Mouse (Mus musculus) embryonic facial prominence, embryonic 15.5 days (tissue): ENCODE results near the gene Samd8. TPM values are rescaled to one million over a fixed set of nuclear protein-coding genes. Genes with fewer than 3 reads are reported as not detected.

Experiments
- ATAC-seq: fragments of 200-750 bp; cut with Nextera tagmentation; 2 replicates; pipeline ENCODE4 v1.8.0; 2017; ENCODE audit warnings: low read depth, moderate TSS enrichment; ENCODE audit not compliant: insufficient number of reproducible peaks, low FRiP score, low TSS enrichment
- H3K27ac ChIP-seq: fragments of 300-500 bp; sonication (generic); replicated peaks from 2 replicates; pipeline ENCODE4 v1.5.1; 2015; ENCODE audit warnings: mild to moderate bottlenecking, inconsistent platforms
- H3K27me3 ChIP-seq: fragments of 300-500 bp; sonication (generic); 2 replicates; pipeline ENCODE4 v1.6.1; 2015; ENCODE audit warnings: inconsistent platforms
- H3K36me3 ChIP-seq: fragments of 300-500 bp; sonication (generic); 2 replicates; pipeline ENCODE4 v1.6.1; 2015; ENCODE audit warnings: mild to moderate bottlenecking, inconsistent platforms
- H3K4me1 ChIP-seq: fragments of 300-500 bp; sonication (generic); 2 replicates; pipeline ENCODE4 v1.6.1; 2015; ENCODE audit warnings: inconsistent platforms
- H3K4me2 ChIP-seq: fragments of 300-500 bp; sonication (generic); replicated peaks from 2 replicates; pipeline ENCODE4 v1.6.1; 2015; ENCODE audit warnings: mild to moderate bottlenecking, inconsistent platforms
- H3K4me3 ChIP-seq: fragments of 300-500 bp; sonication (generic); replicated peaks from 2 replicates; pipeline ENCODE4 v1.5.1; 2015; ENCODE audit warnings: mild to moderate bottlenecking, inconsistent platforms
- H3K9ac ChIP-seq: fragments of 300-500 bp; sonication (generic); 2 replicates; pipeline ENCODE4 v1.6.1; 2015; ENCODE audit warnings: inconsistent platforms
- H3K9me3 ChIP-seq: fragments of 300-500 bp; sonication (generic); replicated peaks from 2 replicates; pipeline ENCODE4 v1.6.1; 2016; ENCODE audit warnings: inconsistent platforms
- WGBS: fragments of 180-500 bp; shearing (Covaris S2); methylation state at CpG from one replicate; pipeline ENCODE4 v1.1.7; 2015; 5-methylcytosine and 5-hydroxymethylcytosine counted together
- polyA plus RNA-seq: library from polyadenylated mRNA; unstranded; fragments of >200 nt; fragmentation: Nextera tagmentation; extraction: Ambion mirVana; gene quantifications from 2 replicates; pipeline ENCODE4 v1.2.1, GENCODE M21; 2015

Samd8 gene
- polyA plus RNA-seq, 1 experiment from 2014 or later = 11.8 TPM

- no peak for ATAC-seq
- peak overlapping the region; percentile 72 for H3K4me3 ChIP-seq
- H3K27ac ChIP-seq = peak overlapping the region; percentile 96
- H3K9me3 ChIP-seq = no peaks in the 10 kb centered on the region
- under 1% methylated on average over 28 of the region's 28 CpGs for WGBS
- H3K9ac ChIP-seq = peak overlapping the region; percentile 91
- peaks cover 22% of the 10 kb centered on the region for H3K36me3 ChIP-seq
- H3K4me1 ChIP-seq = peaks cover 29% of the 10 kb centered on the region
- no peaks in the 10 kb centered on the region for H3K27me3 ChIP-seq
- H3K4me2 ChIP-seq = peak overlapping the region; percentile 77
These were observed 81.6 kb downstream of the Samd8 start for GRCm38 (mm10) chr14:21831830-21832403.

DNA sequence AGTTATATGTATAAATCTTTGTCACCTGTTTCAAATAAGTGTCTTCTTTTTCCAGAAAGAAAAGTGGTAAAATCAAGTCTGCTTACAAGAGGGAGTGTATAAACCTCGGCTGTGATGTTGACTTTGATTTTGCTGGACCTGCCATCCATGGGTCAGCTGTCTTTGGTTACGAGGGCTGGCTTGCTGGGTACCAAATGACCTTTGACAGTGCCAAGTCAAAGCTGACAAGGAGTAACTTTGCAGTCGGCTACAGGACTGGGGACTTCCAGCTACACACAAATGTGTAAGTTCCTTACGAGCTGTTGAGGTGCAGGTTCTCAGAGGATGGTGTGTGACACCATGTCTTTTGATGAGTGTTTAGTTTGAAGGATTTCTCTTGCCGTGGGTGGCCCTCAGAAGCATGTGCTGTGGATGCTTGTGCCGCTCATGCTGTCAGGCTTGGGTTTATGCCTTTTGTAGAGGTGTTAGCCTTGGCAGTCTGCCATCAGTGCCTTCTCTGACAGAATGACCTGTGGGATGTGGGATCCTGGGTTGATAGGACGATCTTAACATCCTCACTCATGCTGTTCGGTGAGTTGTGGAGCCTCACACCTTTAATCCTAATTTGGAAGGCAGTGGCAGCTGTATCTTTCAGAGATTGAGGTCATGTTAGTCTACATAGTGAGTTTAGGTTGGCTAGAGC, 88.1 kb downstream of the Samd8 start:
- H3K4me1 ChIP-seq = peaks cover 8% of the 10 kb centered on the region; the same call in 1 of the 2 replicates
- no peaks in the 10 kb centered on the region for H3K27me3 ChIP-seq
- H3K27ac ChIP-seq = no peak overlapping the region
- 78% methylated on average over 8 of the region's 8 CpGs for WGBS
- no peak overlapping the region for H3K4me3 ChIP-seq
- no peaks in the 10 kb centered on the region for H3K9me3 ChIP-seq
- no peak overlapping the region for H3K9ac ChIP-seq
- H3K36me3 ChIP-seq = peaks cover 87% of the 10 kb centered on the region
- ATAC-seq = no peak
- no peak overlapping the region for H3K4me2 ChIP-seq

- peaks cover 97% of the 10 kb centered on the region for H3K36me3 ChIP-seq
- H3K27me3 ChIP-seq = no peaks in the 10 kb centered on the region
- no peak overlapping the region for H3K4me3 ChIP-seq
- WGBS = 89% methylated on average over 5 of the region's 5 CpGs
- ATAC-seq = no peak
- H3K9me3 ChIP-seq = no peaks in the 10 kb centered on the region
- peaks cover 3% of the 10 kb centered on the region for H3K4me1 ChIP-seq
- no peak overlapping the region for H3K9ac ChIP-seq
- H3K4me2 ChIP-seq = no peak overlapping the region
- no peak overlapping the region for H3K27ac ChIP-seq
These were observed 91.7 kb downstream of the Samd8 start for GRCm38 (mm10) chr14:21841819-21842592.

DNA sequence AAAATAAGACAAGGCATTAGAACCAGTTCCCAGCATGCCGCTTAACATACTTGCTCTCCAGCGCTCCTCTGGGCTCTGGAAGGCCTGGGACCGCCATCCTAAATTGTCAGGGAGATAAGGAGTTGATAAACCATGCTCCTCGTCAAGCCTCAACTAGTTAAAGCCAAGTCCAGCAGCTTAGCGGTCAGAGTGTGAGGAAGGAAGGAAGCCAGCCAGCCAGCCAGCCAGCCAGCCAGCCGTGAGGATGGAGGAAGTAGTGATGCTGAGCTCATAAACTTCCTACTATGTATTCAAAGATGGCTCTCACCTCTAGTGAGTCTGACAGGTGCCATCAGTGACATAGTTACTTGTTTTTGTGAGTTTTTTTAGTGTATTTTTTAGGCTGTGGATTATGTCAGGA, 92.9 kb downstream of the Samd8 start:
- Histone ChIP-seq H3K4me2 (no peak overlapping the region), H3K9me3 (no peaks in the 10 kb centered on the region), H3K27ac (no peak overlapping the region), H3K4me1 (peaks cover 16% of the 10 kb centered on the region), H3K9ac (no peak overlapping the region), H3K36me3 (peaks cover 85% of the 10 kb centered on the region), H3K27me3 (no peaks in the 10 kb centered on the region), H3K4me3 (no peak overlapping the region)
- 81% methylated on average over 6 of the region's 6 CpGs for WGBS
- ATAC-seq = no peak

DNA sequence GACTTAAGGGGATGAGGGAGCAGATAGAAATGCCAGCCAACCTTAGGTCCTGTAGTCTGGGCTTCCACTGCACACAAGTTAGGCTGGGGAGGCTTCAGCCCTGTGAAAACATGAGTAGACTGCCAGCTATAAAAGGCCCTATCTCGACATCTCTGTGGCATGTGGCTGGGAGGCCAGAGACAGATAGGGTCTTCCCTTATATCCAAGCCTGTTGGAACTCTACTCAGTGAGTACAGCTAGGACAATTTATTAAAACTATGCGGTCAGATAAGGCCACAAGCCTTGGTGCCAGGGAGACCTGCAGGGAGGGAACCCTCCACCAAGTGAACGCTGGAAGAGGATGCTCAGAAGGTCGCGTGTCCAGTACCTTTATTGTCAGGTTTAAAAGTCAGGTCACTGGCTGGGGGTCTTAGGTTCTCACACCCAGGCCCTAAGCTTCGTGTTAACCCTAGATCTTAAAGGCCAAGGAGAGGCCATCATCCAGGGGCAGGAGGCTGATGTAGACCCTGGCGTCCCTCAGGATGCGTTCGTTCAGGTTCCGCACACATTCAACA, 96.6 kb downstream of the Samd8 start:
- Histone ChIP-seq H3K27me3 (no peaks in the 10 kb centered on the region), H3K9me3 (no peaks in the 10 kb centered on the region), H3K27ac (peak overlapping the region; percentile 17), H3K4me2 (peak overlapping the region; percentile 98), H3K4me3 (peak overlapping the region; percentile 79), H3K4me1 (peaks cover 28% of the 10 kb centered on the region), H3K36me3 (peaks cover 48% of the 10 kb centered on the region), H3K9ac (no peak overlapping the region)
- ATAC-seq = no peak
- WGBS = 25% methylated on average over 10 of the region's 10 CpGs

DNA sequence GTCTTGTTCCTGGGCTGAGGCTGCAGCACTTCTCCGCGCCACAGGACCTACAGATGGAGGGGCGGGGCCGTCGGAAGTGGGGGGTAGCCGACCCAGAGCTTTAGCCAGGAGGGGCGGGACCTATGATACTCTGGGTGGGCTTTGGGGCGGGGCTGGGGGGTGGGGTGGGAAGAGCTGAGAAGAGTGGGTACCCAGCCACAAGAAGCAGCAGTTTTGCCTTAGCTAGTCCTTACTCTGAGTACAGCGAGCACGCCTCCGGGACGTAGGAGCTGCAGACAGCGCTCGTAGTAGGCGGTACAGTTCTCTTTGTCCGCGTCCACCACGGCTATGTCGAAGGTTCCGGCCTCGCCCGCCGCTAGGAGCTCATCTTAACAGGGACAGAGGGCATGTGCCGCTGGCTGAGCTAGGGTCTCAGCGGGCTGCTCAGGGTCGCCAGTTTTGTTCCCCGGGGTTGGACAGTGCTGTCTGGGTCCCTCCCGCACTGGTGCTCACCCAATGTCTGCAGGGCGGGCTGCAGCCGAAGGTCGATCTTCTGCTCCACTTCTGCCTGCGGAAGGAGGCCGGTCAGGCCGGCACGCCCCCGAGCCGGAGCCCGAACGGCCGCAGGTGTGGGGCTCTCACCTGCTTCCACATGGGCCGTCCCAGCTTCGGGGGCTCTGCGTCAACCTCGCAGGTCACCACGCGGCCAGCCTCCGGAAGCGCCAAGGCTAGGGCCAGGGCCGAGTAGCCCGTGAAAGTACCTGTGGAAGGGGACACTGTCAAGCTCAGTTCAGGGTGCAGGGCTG, 97.2 kb downstream of the Samd8 start:
- H3K9me3 ChIP-seq = no peaks in the 10 kb centered on the region

More for the DNA sequence above, 97.2 kb downstream of the Samd8 start:
- peak overlapping the region; percentile 17 for H3K27ac ChIP-seq
- no peaks in the 10 kb centered on the region for H3K27me3 ChIP-seq
- WGBS = under 1% methylated on average over 50 of the region's 50 CpGs
- peaks cover 41% of the 10 kb centered on the region for H3K36me3 ChIP-seq
- H3K4me1 ChIP-seq = peaks cover 35% of the 10 kb centered on the region
- peak overlapping the region; percentile 98 for H3K4me2 ChIP-seq
- peak; percentile 61; the same call in 1 of the 2 replicates for ATAC-seq
- peak overlapping the region; percentile 60 for H3K9ac ChIP-seq
- H3K4me3 ChIP-seq = peak overlapping the region; percentile 79

Other genes with a start within 250 kb of the Samd8 start
- 0.34 TPM in 1 of 2 replicates, not detected in the other for gene Dupd1, start 36.0 kb upstream of the Samd8 start, polyA plus RNA-seq
- 0.49 and 1.3 TPM in 2 replicates for gene Dusp13, start 650 bp downstream of the Samd8 start, polyA plus RNA-seq
- 221 and 226 TPM in 2 replicates for gene Vdac2, start 74.7 kb downstream of the Samd8 start, polyA plus RNA-seq
- 20.4 and 20.7 TPM in 2 replicates for gene Comtd1, start 98.4 kb downstream of the Samd8 start, polyA plus RNA-seq
- 26.1 and 27.0 TPM in 2 replicates for gene Zfp503, start 239.1 kb downstream of the Samd8 start, polyA plus RNA-seq